Mouse (Mus musculus): ENCODE results near the gene Rraga. TPM values are rescaled to one million over a fixed set of nuclear protein-coding genes. Genes with fewer than 3 reads are reported as not detected.

Gene Rraga
- 10 to 100 TPM; 47.2 to 50.6 TPM for total RNA-seq (2023)

GRCm38 (mm10) chr4:86575283-86575983, at the start of gene Rraga:
TSS of gene Rraga (plus strand) at chr4:86575668.

DNA sequence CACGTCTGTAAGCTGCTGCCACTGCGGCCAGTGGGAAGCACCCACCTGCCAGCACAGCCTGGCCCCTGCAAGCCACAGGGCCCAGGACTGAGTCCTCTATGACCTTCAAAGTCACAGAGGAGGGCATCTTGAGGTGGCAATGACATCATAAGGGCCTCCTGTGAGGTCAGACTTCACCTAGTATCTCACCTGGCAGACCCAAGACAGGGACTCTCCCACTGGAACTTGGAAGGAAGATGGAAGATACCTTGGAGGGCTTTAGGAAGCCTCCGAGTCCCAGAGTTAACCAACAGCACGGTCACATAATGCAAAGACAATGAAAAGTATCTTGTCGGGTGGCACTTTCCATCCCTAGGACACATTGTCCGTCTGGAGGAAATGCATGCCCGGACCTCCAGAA, 17.2 kb upstream of the Rraga start, which contains the start of gene Saxo1:
TSS of gene Saxo1 (minus strand) at position 101 of the 400 bp plus-strand sequence.

DNA sequence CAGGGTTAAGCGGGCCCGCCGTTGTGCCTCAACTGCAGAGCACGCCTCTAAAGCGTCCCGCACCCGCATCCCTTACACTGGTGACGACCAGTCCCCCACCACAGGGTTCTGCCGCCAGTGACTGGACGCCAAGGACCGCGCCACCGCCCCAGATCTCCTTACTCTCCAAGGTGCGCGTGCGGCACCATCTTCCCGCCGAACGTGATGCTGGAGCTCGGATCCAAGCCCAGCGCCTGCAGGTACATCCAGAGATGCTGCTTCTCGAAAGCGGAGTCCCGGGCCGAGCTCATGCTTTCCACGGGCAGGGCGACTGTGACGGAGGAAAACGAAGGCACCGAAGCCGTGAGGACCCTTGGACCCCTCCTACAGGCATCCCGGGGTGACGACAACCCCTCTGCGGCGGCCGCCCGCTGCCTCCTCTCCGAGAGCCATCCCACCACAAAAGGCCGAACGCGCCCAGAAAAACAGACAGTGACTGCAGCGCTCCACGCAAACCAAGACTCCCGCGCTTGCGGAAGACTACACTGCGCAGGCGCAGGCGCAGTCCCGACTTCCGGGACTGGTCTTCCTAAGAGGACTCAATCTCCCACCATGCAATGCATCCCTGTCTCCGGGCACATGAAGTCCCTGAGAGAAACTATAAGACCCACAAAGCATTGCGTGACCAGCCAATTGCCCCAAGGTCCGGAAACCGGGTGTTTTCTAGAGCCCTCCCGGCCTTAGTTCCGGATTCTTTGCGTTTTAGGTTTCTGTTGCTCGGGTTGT, 36.2 kb downstream of the Rraga start, which contains the start of gene Haus6:
TSS of gene Haus6 (minus strand) at position 532 of the 765 bp plus-strand sequence.

Other genes with a start within 250 kb of the Rraga start
- gene Saxo1, start 17.3 kb upstream of the Rraga start, total RNA-seq (2023), result not detected
- gene Haus6, start 36.4 kb downstream of the Rraga start, total RNA-seq (2023), result 10 to 100 TPM; 19.9 to 24.7 TPM
- 10 to 100 TPM in 1 of 2 experiments, 1 to 10 TPM in 1; 9.5 to 24.7 TPM for gene Plin2, start 94.4 kb downstream of the Rraga start, total RNA-seq (2023)
- gene Dennd4c, start 172.9 kb downstream of the Rraga start, total RNA-seq (2023), result 10 to 100 TPM; 38.3 to 40.4 TPM